Mouse (Mus musculus) G1E (cell line): ENCODE measurements at regions not wholly inside any gene's neighbourhood (a gene's known extent, or its start where the extent isn't known, plus 50 kb on each side); places are given as distances from the start of the nearest gene placed in this dataset.

ENCODE experiments used
- ATAC-seq: 2 replicates; pipeline ENCODE4 v1.8.0; 2016; ENCODE audit warnings: mild to moderate bottlenecking; ENCODE audit not compliant: insufficient number of reproducible peaks, poor library complexity, low FRiP score, severe bottlenecking; ENCODE audit errors: extremely low read depth
- DNase-seq: peaks from one replicate; pipeline ENCODE4 v3.0.0; 2012; ENCODE audit warnings: low spot score
- H3K27me3 ChIP-seq: 2 replicates; pipeline ENCODE4 v1.6.1; 2012; ENCODE audit warnings: mild to moderate bottlenecking, low read length, inconsistent platforms; ENCODE audit not compliant: insufficient read depth
- H3K36me3 ChIP-seq: replicated peaks from 2 replicates; pipeline ENCODE3; 2012; ENCODE audit warnings: mild to moderate bottlenecking, inconsistent platforms
- H3K4me1 ChIP-seq: 2 replicates; pipeline ENCODE4 v1.6.1; 2012; ENCODE audit warnings: low read depth, low read length, inconsistent platforms, mixed read lengths; ENCODE audit not compliant: insufficient read depth
- H3K4me3 ChIP-seq: 2 replicates; pipeline ENCODE4 v1.5.1; 2012; ENCODE audit warnings: low read depth, mild to moderate bottlenecking, inconsistent platforms, low read length, moderate library complexity, mixed read lengths
- H3K9me3 ChIP-seq: replicated peaks from 2 replicates; pipeline ENCODE4 v1.6.1; 2012; ENCODE audit warnings: inconsistent platforms
- CTCF ChIP-seq: IDR thresholded peaks from 2 replicates; pipeline ENCODE4 v1.5.1; 2012; ENCODE audit warnings: low read depth, low read length, inconsistent platforms, mixed read lengths
- GATA1 ChIP-seq: IDR thresholded peaks from 2 replicates; pipeline ENCODE4 v1.6.1; 2012; ENCODE audit warnings: borderline replicate concordance, low read length, inconsistent platforms, mixed read lengths
- GATA2 ChIP-seq: IDR thresholded peaks from 2 replicates; pipeline ENCODE4 v1.6.1; 2012; ENCODE audit warnings: low read depth, low read length, inconsistent platforms, borderline replicate concordance
- POLR2AphosphoS5 ChIP-seq: IDR thresholded peaks from 2 replicates; pipeline ENCODE4 v1.6.1; 2012; ENCODE audit warnings: low read depth, low read length, inconsistent platforms; ENCODE audit not compliant: insufficient replicate concordance
- TAL1 ChIP-seq: conservative IDR thresholded peaks from 2 replicates; pipeline ENCODE4 v1.6.1; 2012; ENCODE audit warnings: low read depth, low read length, inconsistent platforms, mixed read lengths

DNA sequence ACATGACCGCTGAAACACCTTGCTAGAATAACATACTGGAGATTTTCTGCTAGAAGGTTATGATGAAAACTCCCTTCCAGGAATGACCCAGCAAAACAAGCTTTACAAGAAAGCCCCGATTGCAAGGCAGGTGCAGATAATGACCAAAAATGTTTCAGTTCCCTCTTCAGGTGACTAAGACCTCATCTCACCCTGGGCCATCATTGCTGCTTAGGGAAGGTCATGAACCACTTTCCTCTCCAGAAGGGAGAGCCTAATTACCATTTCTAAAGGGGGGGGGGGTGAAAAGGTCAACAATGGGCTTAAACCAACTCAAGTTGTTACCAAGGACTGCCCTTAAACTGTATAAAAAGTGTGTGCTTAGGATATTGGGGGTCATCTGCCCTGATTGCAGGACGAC is 59.8 kb upstream of the Speer4c start:
- Histone ChIP-seq H3K4me1 (no peaks in the 10 kb centered on the region), H3K4me3 (no peak overlapping the region), H3K36me3 (no peaks in the 10 kb centered on the region), H3K9me3 (no peaks in the 10 kb centered on the region), H3K27me3 (no peaks in the 10 kb centered on the region)
- TF ChIP-seq GATA1, result no peak
- TF ChIP-seq POLR2AphosphoS5, result no peak
- no peak for TF ChIP-seq GATA2
- no peak for TF ChIP-seq TAL1
- TF ChIP-seq CTCF, result no peak
- ATAC-seq (no peak), DNase-seq (no peak)

DNA sequence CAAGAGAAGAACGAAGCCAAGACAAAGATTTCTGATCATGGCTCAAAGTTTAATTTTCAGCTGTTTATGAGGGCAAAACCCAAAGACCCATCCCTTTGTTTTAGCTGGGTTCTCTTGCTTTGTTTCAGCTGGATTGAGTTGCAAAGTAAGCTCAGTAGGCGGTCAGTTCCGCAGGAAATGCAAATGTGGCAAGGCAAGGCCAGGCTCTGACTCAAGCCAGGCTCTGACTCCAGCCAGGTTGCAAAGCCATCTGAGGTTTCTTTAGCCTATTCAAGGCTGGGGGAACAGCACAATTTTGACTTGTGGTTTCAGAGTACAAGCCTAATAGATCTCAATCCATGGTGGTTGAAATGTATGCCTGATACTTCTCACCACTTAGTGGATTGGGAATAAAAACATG is 60.5 kb upstream of the Speer4c start:
- DNase-seq (no peak), ATAC-seq (no peak)
- TF ChIP-seq TAL1 (no peak), GATA2 (no peak), CTCF (no peak), POLR2AphosphoS5 (no peak), GATA1 (no peak)
- H3K4me1 ChIP-seq, result no peaks in the 10 kb centered on the region
- H3K4me3 ChIP-seq, result no peak overlapping the region
- H3K9me3 ChIP-seq, result no peaks in the 10 kb centered on the region
- H3K36me3 ChIP-seq, result no peaks in the 10 kb centered on the region
- H3K27me3 ChIP-seq, result no peaks in the 10 kb centered on the region

DNA sequence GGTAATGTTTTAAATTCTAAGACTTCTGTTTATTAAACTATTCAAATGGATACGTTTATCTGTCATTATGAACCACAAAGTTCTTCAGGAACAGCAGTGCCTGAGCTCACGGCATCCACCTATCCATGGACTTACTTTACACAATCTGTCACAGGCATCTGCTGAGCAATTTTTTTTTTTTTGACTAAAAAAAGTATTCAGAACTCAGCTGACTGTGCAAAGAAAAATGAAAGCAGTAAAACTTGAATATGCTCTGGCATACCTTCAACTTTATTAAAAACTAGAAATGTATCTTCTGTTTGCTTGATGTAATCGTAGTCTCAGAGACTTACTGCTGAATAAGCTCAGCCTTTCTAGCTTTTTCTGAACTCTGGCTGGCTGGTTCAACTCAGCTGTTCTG is 62.0 kb upstream of the Speer4c start:
- no peaks in the 10 kb centered on the region for H3K27me3 ChIP-seq
- no peaks in the 10 kb centered on the region for H3K4me1 ChIP-seq
- no peaks in the 10 kb centered on the region for H3K9me3 ChIP-seq
- ATAC-seq, result no peak
- DNase-seq, result no peak
- H3K4me3 ChIP-seq, result no peak overlapping the region
- TF ChIP-seq GATA1, result no peak
- TF ChIP-seq TAL1, result no peak
- TF ChIP-seq GATA2, result no peak
- TF ChIP-seq POLR2AphosphoS5, result no peak
- no peak for TF ChIP-seq CTCF
- H3K36me3 ChIP-seq, result no peaks in the 10 kb centered on the region

DNA sequence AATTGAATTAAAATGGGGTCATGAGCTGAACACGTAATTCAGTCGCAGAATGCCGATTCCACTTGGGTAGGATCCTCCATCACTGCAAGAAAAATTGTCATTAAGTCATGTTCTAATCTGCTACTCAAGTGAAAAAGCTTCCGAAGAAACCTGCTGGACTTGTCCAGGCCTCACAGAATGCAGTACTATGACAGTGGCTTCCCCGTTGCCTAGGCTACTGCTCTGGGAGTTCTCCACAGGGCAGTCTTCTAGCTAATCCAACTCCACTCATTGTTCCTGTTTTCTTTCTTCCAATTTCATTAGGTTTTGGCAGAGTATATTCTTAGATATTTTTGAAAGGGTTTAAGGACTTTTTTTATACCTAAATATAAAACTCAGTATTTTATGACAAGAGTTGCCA is 89.5 kb upstream of the Speer4c start:
- ATAC-seq (no peak), DNase-seq (no peak)
- no peaks in the 10 kb centered on the region for H3K27me3 ChIP-seq
- H3K4me3 ChIP-seq, result no peak overlapping the region
- no peaks in the 10 kb centered on the region for H3K4me1 ChIP-seq
- TF ChIP-seq CTCF, result no peak
- no peak for TF ChIP-seq TAL1
- no peak for TF ChIP-seq GATA1
- TF ChIP-seq POLR2AphosphoS5, result no peak
- TF ChIP-seq GATA2, result no peak
- H3K36me3 ChIP-seq, result no peaks in the 10 kb centered on the region
- H3K9me3 ChIP-seq, result no peaks in the 10 kb centered on the region

DNA sequence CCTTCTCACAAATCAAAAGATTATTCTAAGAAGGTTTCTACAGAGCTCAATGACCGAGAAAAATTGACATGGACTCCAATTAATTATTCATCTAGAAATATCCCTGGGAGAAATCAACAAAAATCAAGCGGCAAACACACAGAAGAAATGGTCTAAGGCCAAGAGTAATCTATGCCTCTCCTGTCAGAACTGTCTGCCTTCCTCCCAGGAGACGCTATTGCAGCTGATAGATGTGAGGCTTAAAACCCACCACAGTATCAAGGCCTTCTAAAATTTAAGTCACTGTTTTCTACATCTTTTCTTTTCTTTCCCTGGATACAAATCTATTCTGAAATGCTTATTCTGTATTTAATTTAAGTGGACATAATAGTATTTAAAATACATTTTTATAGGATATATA is 102.8 kb upstream of the Speer4c start:
- no peak for ATAC-seq
- Histone ChIP-seq H3K36me3 (no peaks in the 10 kb centered on the region), H3K4me3 (no peak overlapping the region), H3K4me1 (no peaks in the 10 kb centered on the region), H3K27me3 (no peaks in the 10 kb centered on the region), H3K9me3 (no peaks in the 10 kb centered on the region)
- DNase-seq, result no peak
- TF ChIP-seq POLR2AphosphoS5, result no peak
- no peak for TF ChIP-seq CTCF
- no peak for TF ChIP-seq GATA1
- TF ChIP-seq TAL1, result no peak
- TF ChIP-seq GATA2, result no peak

DNA sequence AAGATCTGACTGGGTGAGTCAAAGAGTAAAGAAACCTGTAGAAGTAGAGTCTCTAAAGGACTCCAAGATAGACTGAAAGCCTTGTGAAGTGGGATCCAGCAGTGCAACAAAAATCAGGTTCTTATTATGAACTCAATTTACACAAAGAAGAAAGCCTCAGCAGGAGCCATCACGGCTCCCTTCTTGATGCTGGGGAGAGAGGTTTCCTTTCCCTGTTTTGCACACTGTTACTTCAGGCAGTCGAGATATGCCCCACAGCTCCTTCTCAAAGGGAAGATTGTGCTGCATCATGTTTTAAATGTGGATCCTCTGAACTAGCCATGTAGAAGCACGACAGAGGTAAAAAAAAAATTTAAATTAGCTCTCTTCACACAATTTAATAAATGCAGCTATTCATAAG is 103.3 kb upstream of the Speer4c start:
- Histone ChIP-seq H3K27me3 (no peaks in the 10 kb centered on the region), H3K9me3 (no peaks in the 10 kb centered on the region), H3K4me3 (no peak overlapping the region), H3K36me3 (no peaks in the 10 kb centered on the region), H3K4me1 (no peaks in the 10 kb centered on the region)
- no peak for TF ChIP-seq POLR2AphosphoS5
- no peak for TF ChIP-seq CTCF
- no peak for TF ChIP-seq TAL1
- no peak for TF ChIP-seq GATA2
- TF ChIP-seq GATA1, result no peak
- ATAC-seq, result no peak
- DNase-seq, result no peak

DNA sequence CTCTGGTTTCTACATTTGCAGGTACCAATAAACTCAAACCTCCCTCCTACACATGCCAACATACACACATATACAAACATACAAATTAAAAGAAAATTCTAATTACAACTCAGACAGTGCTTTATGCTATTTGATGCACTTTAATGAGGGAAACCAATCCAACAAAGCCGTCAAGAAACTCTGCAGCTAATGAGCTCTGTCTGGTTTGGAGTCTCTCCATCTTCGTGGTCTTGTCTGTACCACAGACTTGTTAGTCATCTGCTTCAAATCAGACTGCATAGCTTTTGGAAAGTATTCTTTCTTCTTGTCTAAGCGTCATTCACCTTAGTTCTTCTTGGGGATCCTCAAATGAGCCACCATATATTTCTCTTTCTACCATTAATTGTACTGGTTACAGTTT is 108.9 kb upstream of the Speer4c start:
- H3K36me3 ChIP-seq, result no peaks in the 10 kb centered on the region
- DNase-seq, result no peak
- H3K4me1 ChIP-seq, result no peaks in the 10 kb centered on the region
- H3K27me3 ChIP-seq, result no peaks in the 10 kb centered on the region
- TF ChIP-seq POLR2AphosphoS5, result no peak
- no peak for TF ChIP-seq CTCF
- no peak for TF ChIP-seq GATA1
- TF ChIP-seq TAL1, result no peak
- no peak for TF ChIP-seq GATA2
- no peak overlapping the region for H3K4me3 ChIP-seq
- no peak for ATAC-seq
- no peaks in the 10 kb centered on the region for H3K9me3 ChIP-seq
